Mouse (Mus musculus) cortical plate, adult 2 months (tissue): ENCODE results near the gene Uba2.

Experiments
- CTCF ChIP-seq: fragments of 200-500 bp; IDR thresholded peaks from 2 replicates; pipeline ENCODE4 v1.5.1; 2011; ENCODE audit warnings: mild to moderate bottlenecking, control low read depth, low read length; ENCODE audit not compliant: insufficient read depth; ENCODE audit errors: extremely low read depth
- POLR2A ChIP-seq: fragments of 200-500 bp; IDR thresholded peaks from 2 replicates; pipeline ENCODE4 v1.6.1; 2011; ENCODE audit warnings: mild to moderate bottlenecking, low read length, control low read depth; ENCODE audit not compliant: insufficient read depth; ENCODE audit errors: extremely low read depth

- no peak for TF ChIP-seq CTCF
- no peak for TF ChIP-seq POLR2A
These were observed 46.1 kb upstream of the Uba2 start for GRCm38 (mm10) chr7:34215481-34215880.
